Mouse (Mus musculus) embryonic facial prominence, embryonic 14.5 days (tissue): ENCODE data around the gene Vasn. TPM values are rescaled to one million over a fixed set of nuclear protein-coding genes. Genes with fewer than 3 reads are reported as not detected.

Source experiments
- ATAC-seq: fragments of 200-750 bp; cut with Nextera tagmentation; 2 replicates; pipeline ENCODE4 v1.8.0; 2017; ENCODE audit warnings: low read depth, moderate number of reproducible peaks, moderate TSS enrichment
- DNase-seq: peaks from one replicate; pipeline ENCODE4 v3.0.0-alpha.2; 2015; ENCODE audit warnings: low spot score
- H3K27ac ChIP-seq: fragments of 300-500 bp; sonication (generic); replicated peaks from 2 replicates; pipeline ENCODE4 v1.5.1; 2014; ENCODE audit warnings: low read depth, mild to moderate bottlenecking, low read length, moderate library complexity
- H3K27me3 ChIP-seq: fragments of 300-500 bp; sonication (generic); replicated peaks from 2 replicates; pipeline ENCODE4 v1.6.1; 2014; ENCODE audit warnings: low read length; ENCODE audit not compliant: control insufficient read depth, insufficient read depth
- H3K36me3 ChIP-seq: fragments of 300-500 bp; sonication (generic); 2 replicates; pipeline ENCODE4 v1.6.1; 2014; ENCODE audit warnings: low read length, mixed read lengths; ENCODE audit not compliant: control insufficient read depth, insufficient read depth
- H3K4me1 ChIP-seq: fragments of 300-500 bp; sonication (generic); 2 replicates; pipeline ENCODE4 v1.6.1; 2014; ENCODE audit warnings: antibody characterized with exemption, low read length; ENCODE audit not compliant: control insufficient read depth, insufficient read depth
- H3K4me2 ChIP-seq: fragments of 300-500 bp; sonication (generic); 2 replicates; pipeline ENCODE4 v1.6.1; 2014; ENCODE audit warnings: low read depth, mild to moderate bottlenecking, low read length, moderate library complexity, mixed read lengths
- H3K4me3 ChIP-seq: fragments of 300-500 bp; sonication (generic); 2 replicates; pipeline ENCODE4 v1.5.1; 2014; ENCODE audit warnings: low read depth, mild to moderate bottlenecking, low read length
- H3K9ac ChIP-seq: fragments of 300-500 bp; sonication (generic); 2 replicates; pipeline ENCODE4 v1.6.1; 2014; ENCODE audit warnings: low read depth, mild to moderate bottlenecking, low read length, moderate library complexity, mixed read lengths
- H3K9me3 ChIP-seq: fragments of 300-500 bp; sonication (generic); 2 replicates; pipeline ENCODE4 v1.6.1; 2016; ENCODE audit warnings: low read length; ENCODE audit not compliant: control insufficient read depth
- WGBS: fragments of 180-500 bp; shearing (Covaris S2); extraction: QIAGEN DNeasy Blood & Tissue Kit; methylation state at CpG from one replicate; pipeline ENCODE4 v1.1.7; 2014; 5-methylcytosine and 5-hydroxymethylcytosine counted together
- polyA plus RNA-seq: library from polyadenylated mRNA; unstranded; fragments of >200 nt; fragmentation: Nextera tagmentation; extraction: Ambion mirVana; gene quantifications from 2 replicates; pipeline ENCODE4 v1.2.1, GENCODE M21; 2014

Gene Vasn
- polyA plus RNA-seq, 1 experiment from 2014 or later = 32.4 TPM

DNA sequence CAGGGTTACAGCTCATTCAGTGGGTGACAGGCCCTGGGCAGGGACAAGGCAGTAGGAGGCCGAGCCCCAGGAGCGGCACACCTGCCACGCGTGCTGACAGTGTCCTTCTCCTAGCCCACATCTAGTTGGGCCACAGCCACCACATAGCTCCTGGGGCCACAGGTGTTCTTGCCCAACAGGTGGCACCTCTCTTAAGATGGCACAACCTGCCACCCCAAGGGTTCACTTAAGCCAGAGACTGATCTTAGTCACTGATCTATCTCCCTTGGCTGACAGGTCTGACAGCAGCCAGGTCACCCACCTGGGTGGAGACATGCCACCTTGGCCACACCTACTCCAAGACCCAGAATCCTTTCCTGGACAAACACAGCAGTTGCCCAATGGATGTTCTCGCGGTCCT, 3.2 kb downstream of the Vasn start:
- H3K9ac ChIP-seq = peak overlapping the region; percentile 51
- WGBS = 82% methylated on average over 5 of the region's 6 CpGs

GRCm38 (mm10) chr16:4643670-4644419, 4.1 kb downstream of the Vasn start:
- H3K9ac ChIP-seq = peak overlapping the region; percentile 28; the same call in 1 of the 2 replicates
- no peaks in the 10 kb centered on the region for H3K9me3 ChIP-seq
- peak overlapping the region; percentile 66 for H3K4me2 ChIP-seq
- no peaks in the 10 kb centered on the region for H3K27me3 ChIP-seq
- peak overlapping the region; percentile 77 for H3K27ac ChIP-seq
- H3K4me1 ChIP-seq = peaks cover 62% of the 10 kb centered on the region
- 66% methylated on average over 11 of the region's 11 CpGs for WGBS
- H3K4me3 ChIP-seq = no peak overlapping the region
- ATAC-seq (peak; percentile 5; the same call in 1 of the 2 replicates), DNase-seq (peak; percentile 71)
- peaks cover 26% of the 10 kb centered on the region for H3K36me3 ChIP-seq

More for the DNA sequence above, 3.2 kb downstream of the Vasn start:
- H3K36me3 ChIP-seq = peaks cover 17% of the 10 kb centered on the region
- H3K4me1 ChIP-seq = peaks cover 57% of the 10 kb centered on the region
- H3K27me3 ChIP-seq = no peaks in the 10 kb centered on the region
- peak overlapping the region; percentile 77; the same call in 1 of the 2 replicates for H3K27ac ChIP-seq
- H3K4me3 ChIP-seq = peak overlapping the region; percentile 64; the same call in 1 of the 2 replicates
- peak overlapping the region; percentile 66 for H3K4me2 ChIP-seq
- DNase-seq (no peak), ATAC-seq (no peak)
- H3K9me3 ChIP-seq = no peaks in the 10 kb centered on the region

GRCm38 (mm10) chr16:4645867-4646266, 6.1 kb downstream of the Vasn start:
- Histone ChIP-seq H3K4me2 (no peak overlapping the region), H3K27ac (no peak overlapping the region), H3K9ac (no peak overlapping the region), H3K4me1 (peaks cover 65% of the 10 kb centered on the region), H3K4me3 (no peak overlapping the region), H3K36me3 (peaks cover 46% of the 10 kb centered on the region), H3K9me3 (no peaks in the 10 kb centered on the region), H3K27me3 (no peaks in the 10 kb centered on the region)
- ATAC-seq = no peak
- WGBS = 72% methylated on average over 4 of the region's 4 CpGs
- DNase-seq = no peak

- Histone ChIP-seq H3K4me3 (no peak overlapping the region), H3K9me3 (no peaks in the 10 kb centered on the region), H3K4me1 (peaks cover 67% of the 10 kb centered on the region), H3K27me3 (no peaks in the 10 kb centered on the region), H3K4me2 (peak overlapping the region; percentile 33), H3K9ac (peak overlapping the region; percentile 40; the same call in 1 of the 2 replicates), H3K27ac (peak overlapping the region; percentile 83), H3K36me3 (peaks cover 48% of the 10 kb centered on the region)
- ATAC-seq (no peak), DNase-seq (no peak)
- WGBS = 50% methylated on average over 4 of the region's 4 CpGs
Measured at GRCm38 (mm10) chr16:4646831-4647230, 7.1 kb downstream of the Vasn start.

GRCm38 (mm10) chr16:4647651-4648141, 8.0 kb downstream of the Vasn start:
- no peaks in the 10 kb centered on the region for H3K9me3 ChIP-seq
- peak; percentile 89 for DNase-seq
- peak overlapping the region; percentile 83 for H3K27ac ChIP-seq
- H3K4me3 ChIP-seq = no peak overlapping the region
- peak; percentile 34 for ATAC-seq
- peak overlapping the region; percentile 40; the same call in 1 of the 2 replicates for H3K9ac ChIP-seq
- peak overlapping the region; percentile 33; the same call in 1 of the 2 replicates for H3K4me2 ChIP-seq
- H3K4me1 ChIP-seq = peaks cover 67% of the 10 kb centered on the region
- H3K36me3 ChIP-seq = peaks cover 54% of the 10 kb centered on the region
- no peaks in the 10 kb centered on the region for H3K27me3 ChIP-seq
- 52% methylated on average over 13 of the region's 13 CpGs for WGBS

- peaks cover 52% of the 10 kb centered on the region for H3K36me3 ChIP-seq
- ATAC-seq (no peak), DNase-seq (no peak)
- H3K4me1 ChIP-seq = peaks cover 64% of the 10 kb centered on the region
- no peaks in the 10 kb centered on the region for H3K27me3 ChIP-seq
- no peaks in the 10 kb centered on the region for H3K9me3 ChIP-seq
- WGBS = 88% methylated on average over 28 of the region's 28 CpGs
- no peak overlapping the region for H3K9ac ChIP-seq
- no peak overlapping the region for H3K4me2 ChIP-seq
- H3K4me3 ChIP-seq = no peak overlapping the region
- H3K27ac ChIP-seq = no peak overlapping the region
Measured at GRCm38 (mm10) chr16:4648416-4649023, 8.8 kb downstream of the Vasn start.

DNA sequence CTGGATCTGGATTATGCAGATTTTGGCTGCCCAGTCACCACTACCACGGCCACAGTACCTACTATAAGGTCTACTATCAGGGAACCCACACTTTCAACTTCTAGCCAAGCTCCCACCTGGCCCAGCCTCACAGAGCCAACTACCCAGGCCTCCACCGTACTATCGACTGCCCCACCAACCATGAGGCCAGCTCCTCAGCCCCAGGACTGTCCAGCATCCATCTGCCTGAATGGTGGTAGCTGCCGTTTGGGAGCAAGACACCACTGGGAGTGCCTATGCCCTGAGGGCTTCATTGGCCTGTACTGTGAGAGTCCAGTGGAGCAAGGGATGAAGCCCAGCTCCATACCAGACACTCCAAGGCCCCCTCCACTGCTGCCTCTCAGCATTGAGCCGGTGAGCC, 9.5 kb downstream of the Vasn start:
- Histone ChIP-seq H3K27me3 (no peaks in the 10 kb centered on the region), H3K4me3 (no peak overlapping the region), H3K36me3 (peaks cover 49% of the 10 kb centered on the region), H3K4me1 (peaks cover 58% of the 10 kb centered on the region), H3K9ac (0 out of 2 replicates have a peak overlapping the region, but pooled peaks have one; percentile 14), H3K9me3 (no peaks in the 10 kb centered on the region), H3K27ac (no peak overlapping the region), H3K4me2 (no peak overlapping the region)
- DNase-seq (no peak), ATAC-seq (no peak)
- WGBS = 87% methylated on average over 5 of the region's 5 CpGs

DNA sequence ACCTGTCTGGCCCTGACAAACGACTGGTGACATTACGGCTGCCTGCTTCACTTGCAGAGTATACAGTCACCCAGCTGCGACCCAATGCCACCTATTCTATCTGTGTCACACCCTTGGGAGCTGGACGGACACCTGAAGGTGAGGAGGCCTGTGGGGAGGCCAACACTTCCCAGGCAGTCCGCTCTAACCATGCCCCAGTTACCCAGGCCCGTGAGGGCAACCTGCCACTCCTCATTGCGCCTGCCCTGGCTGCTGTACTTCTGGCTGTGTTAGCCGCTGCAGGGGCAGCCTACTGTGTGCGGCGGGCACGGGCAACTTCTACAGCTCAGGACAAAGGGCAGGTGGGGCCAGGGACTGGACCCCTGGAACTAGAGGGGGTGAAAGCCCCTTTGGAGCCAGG, 10.0 kb downstream of the Vasn start:
- Histone ChIP-seq H3K4me1 (peaks cover 55% of the 10 kb centered on the region), H3K27me3 (no peaks in the 10 kb centered on the region), H3K9ac (no peak overlapping the region), H3K9me3 (no peaks in the 10 kb centered on the region), H3K4me2 (no peak overlapping the region), H3K4me3 (no peak overlapping the region), H3K27ac (no peak overlapping the region), H3K36me3 (peaks cover 46% of the 10 kb centered on the region)
- WGBS = 90% methylated on average over 11 of the region's 11 CpGs
- DNase-seq = no peak
- ATAC-seq = no peak
